Comparison of ENCODE assay signal across 8 mouse cellular contexts in genomic region chr7:67243121-67243893, GRCm38 (mm10). TPM values are rescaled to one million over a fixed set of nuclear protein-coding genes. Genes with fewer than 3 reads are reported as not detected.
DNase-seq lines count a peak whose midpoint lies in the region; ATAC-seq and TF ChIP-seq lines count a peak whose summit lies in the region.

No protein-coding gene starts in this region.

- WGBS in limb, embryonic 14.5 days: 46% methylated on average over 2 of the region's 2 CpGs
- WGBS in limb, embryonic 10.5 days: 61% methylated on average over 2 of the region's 2 CpGs
- WGBS in macrophage (ENCODE audit: missing documents): 64% methylated on average over 2 of the region's 2 CpGs

- no peak overlapping the region for H3K27ac ChIP-seq in limb, embryonic 14.5 days (replicated peaks; ENCODE audit: low read depth, low read length)
- no peak overlapping the region for H3K27ac ChIP-seq in limb, embryonic 10.5 days
- H3K27ac ChIP-seq in macrophage: peak overlapping the region; percentile 52; the same call in 1 of the 2 replicates

- ATAC-seq in limb, embryonic 14.5 days (ENCODE audit: low FRiP score, low read depth): 0 out of 2 replicates have a peak, but pooled peaks have one; percentile 27

- no peak overlapping the region for H3K4me3 ChIP-seq in limb, embryonic 14.5 days (replicated peaks; ENCODE audit: low read length)
- no peak overlapping the region for H3K4me3 ChIP-seq in limb, embryonic 10.5 days
- H3K4me3 ChIP-seq in macrophage (ENCODE audit: inconsistent target): no peak overlapping the region

- H3K9ac ChIP-seq in limb, embryonic 14.5 days (ENCODE audit: low read depth, low read length, severe bottlenecking): no peak overlapping the region

- no peaks in the 10 kb centered on the region for H3K9me3 ChIP-seq in limb, embryonic 14.5 days (ENCODE audit: control insufficient read depth, low read length)
- no peaks in the 10 kb centered on the region for H3K9me3 ChIP-seq in limb, embryonic 10.5 days (replicated peaks)

- no peaks in the 10 kb centered on the region for H3K27me3 ChIP-seq in limb, embryonic 14.5 days (ENCODE audit: control insufficient read depth, insufficient read depth, low read length)
- no peaks in the 10 kb centered on the region for H3K27me3 ChIP-seq in limb, embryonic 10.5 days (ENCODE audit: low read depth, poor library complexity, severe bottlenecking)

- H3K79me2 ChIP-seq in macrophage (ENCODE audit: inconsistent target): peaks cover 88% of the 10 kb centered on the region

- intact Hi-C loops in gastrocnemius, postnatal 36 days (cut with DNase I): no loop called here

- DNase-seq in cerebellum, postnatal 14 days: peak; percentile 40 to 57
- DNase-seq in cerebellum, adult 11-12 months: no peak
- peak; percentile 56 for DNase-seq in limb, embryonic 14.5 days (ENCODE audit: low spot score)
- no peak for DNase-seq in limb, embryonic 10.5 days (ENCODE audit: low spot score)
- DNase-seq in brain, embryonic 14.5 days (ENCODE audit: low read depth): peak; percentile 71
- no peak for DNase-seq in adrenal gland, postnatal 10 days
- DNase-seq in gastrocnemius, postnatal 36 days: no peak

- no peak for TF ChIP-seq POLR2A in limb, embryonic 14.5 days (IDR thresholded peaks at IDR 0.05; ENCODE audit: borderline replicate concordance, extremely low read depth, insufficient read depth, insufficient read length)
- no peak for TF ChIP-seq POLR2A in brain, embryonic 14.5 days (IDR thresholded peaks at IDR 0.05; ENCODE audit: borderline replicate concordance, extremely low read depth, insufficient read depth, insufficient read length, poor library complexity, severe bottlenecking)

- peaks cover 29% of the 10 kb centered on the region for H3K36me3 ChIP-seq in limb, embryonic 14.5 days (ENCODE audit: control insufficient read depth, insufficient read depth, low read length)
- H3K36me3 ChIP-seq in limb, embryonic 10.5 days: peaks cover 27% of the 10 kb centered on the region
- H3K36me3 ChIP-seq in macrophage (ENCODE audit: inconsistent target): peaks cover under 1% of the 10 kb centered on the region

- H3K4me2 ChIP-seq in limb, embryonic 14.5 days (replicated peaks; ENCODE audit: low read depth, low read length, severe bottlenecking): no peak overlapping the region

- no peaks in the 10 kb centered on the region for H3K4me1 ChIP-seq in limb, embryonic 14.5 days (ENCODE audit: control insufficient read depth, insufficient read depth, low read length)
- H3K4me1 ChIP-seq in limb, embryonic 10.5 days: no peaks in the 10 kb centered on the region

- peak; percentile 53; the same call in 1 of the 2 replicates for TF ChIP-seq CTCF in brain, embryonic 14.5 days (IDR thresholded peaks at IDR 0.05; ENCODE audit: borderline replicate concordance, extremely low read depth, insufficient read depth, insufficient read length)

RNA-seq across cellular contexts. Expression of gene Lysmd4, which starts 21.0 kb away (rescaled TPM):
- 17.4 and 18.8 TPM in 2 replicates for polyA plus RNA-seq in limb, embryonic 14.5 days (2012; rRNA removed)
- polyA plus RNA-seq in limb, embryonic 14.5 days (2014; fragmentation: Nextera tagmentation; extraction: Ambion mirVana): 14.0 and 15.4 TPM in 2 replicates
- polyA plus RNA-seq in limb, embryonic 10.5 days (2016; fragmentation: Nextera tagmentation; extraction: Ambion mirVana): 12.1 and 15.2 TPM in 2 replicates
- 38.1 and 41.8 TPM in 2 replicates for polyA plus RNA-seq in brain, embryonic 14.5 days (2012; rRNA removed)
- total RNA-seq in macrophage (2018; cell fraction: chromatin; rRNA removed): 10 to 100 TPM in 6 of 26 experiments, 1 to 10 TPM in 20; 2.7 to 14.5 (median 7.4) TPM
- 1 to 10 TPM; 2.8 to 7.6 (median 5.9) TPM for total RNA-seq in macrophage (2018; cell fraction: cytosol; rRNA removed)
- 10 to 100 TPM in 6 of 26 experiments, 1 to 10 TPM in 20; 2.4 to 16.1 (median 6.8) TPM for total RNA-seq in macrophage (2018; cell fraction: nucleus; rRNA removed)
- polyA plus RNA-seq in macrophage (2018): 5.3 to 8.5 TPM (median 6.2 TPM) in 3 replicates
- 10 to 100 TPM in 1 of 2 experiments, 1 to 10 TPM in 1; 9.9 to 12.7 TPM for total RNA-seq in adrenal gland, postnatal 10 days (2021)
- total RNA-seq in gastrocnemius, postnatal 36 days (2021): 1 to 10 TPM; 6.0 to 7.1 TPM

Comparison
In these comparisons a context has a peak if more than half of its experiments do, and no peak if none do; other contexts are left out.
1. DNase-seq: peak in cerebellum, postnatal 14 days (2 of 2), limb, embryonic 14.5 days (single experiment) and brain, embryonic 14.5 days (single experiment); none in cerebellum, adult 11-12 months (single experiment), limb, embryonic 10.5 days (single experiment), adrenal gland, postnatal 10 days (single experiment) and gastrocnemius, postnatal 36 days (0 of 2).